Mouse (Mus musculus) liver, embryonic 11.5 days (tissue): ENCODE data around the gene Pdxk. TPM values are rescaled to one million over a fixed set of nuclear protein-coding genes. Genes with fewer than 3 reads are reported as not detected.

ENCODE experiments used
- ATAC-seq: fragments of 200-750 bp; cut with Nextera tagmentation; replicated peaks from 2 replicates; pipeline ENCODE4 v1.8.0; 2017; ENCODE audit warnings: moderate number of reproducible peaks, mild to moderate bottlenecking, moderate TSS enrichment, moderate library complexity; ENCODE audit not compliant: low FRiP score
- DNase-seq: peaks from one replicate; pipeline ENCODE4 v3.0.0-alpha.2; 2017; ENCODE audit warnings: low spot score
- H3K27ac ChIP-seq: fragments of 300-500 bp; sonication (generic); 2 replicates; pipeline ENCODE4 v1.5.1; 2014; ENCODE audit warnings: mild to moderate bottlenecking, low read depth, low read length, control low read depth
- H3K27me3 ChIP-seq: fragments of 300-500 bp; sonication (generic); replicated peaks from 2 replicates; pipeline ENCODE4 v1.6.1; 2014; ENCODE audit warnings: low read length, mixed read lengths; ENCODE audit not compliant: control insufficient read depth, insufficient read depth
- H3K36me3 ChIP-seq: fragments of 300-500 bp; sonication (generic); 2 replicates; pipeline ENCODE4 v1.6.1; 2014; ENCODE audit warnings: mild to moderate bottlenecking, low read length, moderate library complexity, mixed read lengths; ENCODE audit not compliant: control insufficient read depth, insufficient read depth
- H3K4me1 ChIP-seq: fragments of 300-500 bp; sonication (generic); replicated peaks from 2 replicates; pipeline ENCODE4 v1.6.1; 2014; ENCODE audit warnings: low read length, mixed read lengths; ENCODE audit not compliant: control insufficient read depth, insufficient read depth
- H3K4me2 ChIP-seq: fragments of 300-500 bp; sonication (generic); 2 replicates; pipeline ENCODE4 v1.6.1; 2014; ENCODE audit warnings: mild to moderate bottlenecking, control low read depth, moderate library complexity
- H3K4me3 ChIP-seq: fragments of 300-500 bp; sonication (generic); 2 replicates; pipeline ENCODE4 v1.5.1; 2014; ENCODE audit warnings: low read depth, low read length, control low read depth
- H3K9ac ChIP-seq: fragments of 300-500 bp; sonication (generic); 2 replicates; pipeline ENCODE4 v1.6.1; 2014; ENCODE audit warnings: low read depth, low read length, control low read depth
- H3K9me3 ChIP-seq: fragments of 300-500 bp; sonication (generic); 2 replicates; pipeline ENCODE4 v1.6.1; 2016; ENCODE audit warnings: low read length, inconsistent platforms, mixed read lengths; ENCODE audit not compliant: control insufficient read depth
- whole genome bisulfite sequencing: fragments of 180-500 bp; shearing (Covaris S2); extraction: QIAGEN DNeasy Blood & Tissue Kit; methylation state at CpG from one replicate; pipeline ENCODE4 v1.1.7; 2014; 5-methylcytosine and 5-hydroxymethylcytosine counted together
- microRNA-seq: library from miRNA; unstranded; fragments of <30 nt; microRNA quantifications from one replicate; pipeline ENCODE4, GENCODE M21; 2017; ENCODE audit warnings: borderline number of aligned reads
- polyA plus RNA-seq: library from polyadenylated mRNA; unstranded; fragments of >200 nt; fragmentation: Nextera tagmentation; extraction: Ambion mirVana; gene quantifications from 2 replicates; pipeline ENCODE4 v1.2.1, GENCODE M21; 2014

Gene Pdxk
- polyA plus RNA-seq, 1 experiment from 2014 or later = 11.3 TPM

DNA sequence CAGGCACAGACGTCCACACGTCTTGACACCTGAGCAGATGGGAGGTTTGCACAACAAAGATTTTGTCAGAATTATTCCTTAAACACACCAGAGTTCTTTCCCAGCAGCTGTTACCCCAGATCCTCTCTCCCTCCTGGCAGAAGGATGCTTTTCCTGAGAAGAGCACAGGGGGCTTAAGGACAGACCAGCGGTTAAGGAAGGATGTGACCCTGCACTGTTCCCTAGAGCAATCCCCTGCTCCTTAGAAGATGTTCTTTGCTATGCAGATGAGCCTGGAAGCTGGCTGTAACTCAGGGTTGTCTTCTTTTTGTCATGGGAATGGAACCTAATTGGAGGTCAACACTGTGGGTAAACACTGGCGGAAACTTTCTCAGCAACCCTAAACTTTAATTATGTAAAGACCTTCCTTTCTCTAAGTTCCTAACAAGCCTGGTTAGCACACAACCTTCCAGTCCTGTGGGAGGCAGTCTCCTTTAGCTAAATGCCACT, 73.7 kb downstream of the Pdxk start:
- DNase-seq = no peak
- no peak overlapping the region for H3K4me2 ChIP-seq
- WGBS = 27% methylated on average over 4 of the region's 4 CpGs
- H3K4me3 ChIP-seq = no peak overlapping the region
- peaks cover 29% of the 10 kb centered on the region for H3K27me3 ChIP-seq
- no peak for ATAC-seq
- no peak overlapping the region for H3K27ac ChIP-seq
- H3K9ac ChIP-seq = no peak overlapping the region
- H3K4me1 ChIP-seq = 0 out of 2 replicates have a peak, but pooled peaks cover 2% of the 10 kb centered on the region
- H3K9me3 ChIP-seq = no peaks in the 10 kb centered on the region
- no peaks in the 10 kb centered on the region for H3K36me3 ChIP-seq

DNA sequence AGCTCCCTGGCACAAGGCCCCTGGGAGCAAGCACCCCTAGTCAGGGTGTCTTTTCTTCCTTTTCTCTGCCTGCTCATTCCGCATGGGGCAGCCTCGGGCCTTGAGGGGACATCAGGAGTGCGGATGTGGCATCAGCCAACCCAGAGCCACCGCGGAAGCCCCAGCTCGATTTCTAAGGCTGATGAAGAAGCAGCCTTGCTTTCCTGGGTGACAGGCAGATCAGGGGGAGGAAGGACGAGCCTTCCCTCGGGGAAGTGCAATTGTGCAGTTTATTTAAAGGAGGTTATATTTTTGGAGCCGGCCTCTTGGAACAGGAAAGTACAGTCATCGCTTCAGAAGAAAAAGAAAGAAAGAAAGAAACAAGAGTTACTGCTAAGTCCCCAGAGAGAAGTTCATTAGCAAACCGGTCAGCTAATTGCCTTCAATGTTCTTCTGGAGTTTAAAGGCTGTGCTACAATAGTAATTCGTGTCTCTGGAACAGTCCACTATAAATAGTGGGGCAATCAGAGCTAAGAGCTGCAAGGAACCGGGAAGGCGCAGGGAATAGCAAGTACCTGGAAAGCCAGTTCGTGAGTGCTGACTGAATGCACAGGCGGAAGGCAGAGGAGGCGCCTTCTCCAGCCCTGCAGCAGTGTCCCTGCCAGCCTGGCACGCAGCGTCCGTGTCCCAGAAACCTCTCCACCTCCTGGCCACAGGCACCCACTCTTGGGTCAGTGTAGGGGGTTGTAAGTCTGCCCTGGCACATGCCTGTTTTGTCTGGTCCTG, 76.4 kb downstream of the Pdxk start:
- Histone ChIP-seq H3K4me1 (0 out of 2 replicates have a peak, but pooled peaks cover 2% of the 10 kb centered on the region), H3K4me3 (no peak overlapping the region), H3K36me3 (no peaks in the 10 kb centered on the region), H3K27ac (no peak overlapping the region), H3K9ac (no peak overlapping the region), H3K27me3 (peaks cover 29% of the 10 kb centered on the region), H3K9me3 (no peaks in the 10 kb centered on the region), H3K4me2 (no peak overlapping the region)
- 66% methylated on average over 20 of the region's 20 CpGs for WGBS
- DNase-seq (no peak), ATAC-seq (no peak)

Small RNA genes lying within 50 kb of the gene (microRNA-seq; reads per million reads assigned to microRNA genes)
- not detected for gene Mir6410
- not detected for gene Mir6907
- gene Mir6908 = not detected

Other genes with a start within 250 kb of the Pdxk start
- gene Trappc10, start 220.3 kb downstream of the Pdxk start, polyA plus RNA-seq = 13.3 and 14.3 TPM in 2 replicates
- gene Agpat3, start 112.5 kb downstream of the Pdxk start, polyA plus RNA-seq = 28.7 and 32.8 TPM in 2 replicates
- 277 and 293 TPM in 2 replicates for gene Rrp1, start 51.9 kb downstream of the Pdxk start, polyA plus RNA-seq
- 134 and 148 TPM in 2 replicates for gene Cstb, start 39.3 kb downstream of the Pdxk start, polyA plus RNA-seq
- not detected in 2 replicates for gene Olfr1358, start 52.5 kb upstream of the Pdxk start, polyA plus RNA-seq
- 22.1 and 24.0 TPM in 2 replicates for gene Ilvbl, start 109.4 kb upstream of the Pdxk start, polyA plus RNA-seq
- 6.6 and 8.2 TPM in 2 replicates for gene Syde1, start 127.0 kb upstream of the Pdxk start, polyA plus RNA-seq
- not detected in 2 replicates for gene Olfr1357, start 153.1 kb upstream of the Pdxk start, polyA plus RNA-seq